Mouse (Mus musculus): ENCODE measurements at regions not wholly inside any gene's neighbourhood (a gene's known extent, or its start where the extent isn't known, plus 50 kb on each side); places are given as distances from the start of the nearest gene placed in this dataset.

- DNase-seq (ENCODE audit: low read depth, low spot score), result no peak
- no peaks in the 10 kb centered on the region for H3K4me1 ChIP-seq (ENCODE audit: control insufficient read depth in 1 of 2, insufficient read depth in 2 of 2, low read length in 2 of 2)
- no peaks in the 10 kb centered on the region for H3K9me3 ChIP-seq (replicated peaks; ENCODE audit: insufficient read depth, low read length)
- no peak overlapping the region for H3K4me3 ChIP-seq (ENCODE audit: control insufficient read depth in 1 of 2, insufficient read depth in 1 of 2, low read depth in 2 of 2, low read length in 2 of 2)
- H3K27ac ChIP-seq (ENCODE audit: control insufficient read depth, low read depth, low read length), result no peak overlapping the region
- H3K36me3 ChIP-seq (ENCODE audit: control insufficient read depth in 1 of 2, insufficient read depth in 2 of 2, low read length in 2 of 2), result no peaks in the 10 kb centered on the region
- H3K79me2 ChIP-seq (ENCODE audit: control insufficient read depth, insufficient read depth, low read length, poor library complexity), result no peaks in the 10 kb centered on the region
- no peak overlapping the region for H3K9ac ChIP-seq (ENCODE audit: control insufficient read depth, low read depth, low read length, poor library complexity, severe bottlenecking)
- H3K27me3 ChIP-seq (ENCODE audit: control insufficient read depth in 1 of 2, insufficient read depth in 2 of 2, low read length in 2 of 2), result no peaks in the 10 kb centered on the region
- TF ChIP-seq UBTF (IDR thresholded peaks at IDR 0.05; ENCODE audit: borderline replicate concordance, insufficient read depth, low read depth, low read length) (no peak), ELF1 (IDR thresholded peaks at IDR 0.05; ENCODE audit: low read depth, low read length) (no peak), MXI1 (IDR thresholded peaks at IDR 0.05; ENCODE audit: low read depth, low read length) (no peak), HCFC1 (IDR thresholded peaks at IDR 0.05; ENCODE audit: low read depth, low read length) (no peak), GABPA (IDR thresholded peaks at IDR 0.05; ENCODE audit: low read depth, low read length) (no peak), SIN3A (IDR thresholded peaks at IDR 0.05; ENCODE audit: low read length) (no peak), MAZ (IDR thresholded peaks at IDR 0.05; ENCODE audit: low read depth, low read length) (no peak), POLR2A (IDR thresholded peaks at IDR 0.05; ENCODE audit: control insufficient read depth in 1 of 2, insufficient read depth in 1 of 2, low read depth in 1 of 2, low read length in 2 of 2, poor library complexity in 1 of 2) (no peak), MYB (IDR thresholded peaks at IDR 0.05; ENCODE audit: low read depth, low read length) (no peak)
These were observed 147.3 kb downstream of the 1700009N14Rik start for GRCm38 (mm10) chr4:39597426-39597825.

- H3K9ac ChIP-seq (ENCODE audit: control insufficient read depth, low read depth, low read length, poor library complexity, severe bottlenecking), result no peak overlapping the region
- no peak for DNase-seq (ENCODE audit: low read depth, low spot score)
- no peak overlapping the region for H3K4me3 ChIP-seq (ENCODE audit: control insufficient read depth in 1 of 2, insufficient read depth in 1 of 2, low read depth in 2 of 2, low read length in 2 of 2)
- no peak overlapping the region for H3K27ac ChIP-seq (ENCODE audit: control insufficient read depth, low read depth, low read length)
- H3K79me2 ChIP-seq (ENCODE audit: control insufficient read depth, insufficient read depth, low read length, poor library complexity), result no peaks in the 10 kb centered on the region
- no peaks in the 10 kb centered on the region for H3K27me3 ChIP-seq (ENCODE audit: control insufficient read depth in 1 of 2, insufficient read depth in 2 of 2, low read length in 2 of 2)
- no peaks in the 10 kb centered on the region for H3K36me3 ChIP-seq (ENCODE audit: control insufficient read depth in 1 of 2, insufficient read depth in 2 of 2, low read length in 2 of 2)
- H3K9me3 ChIP-seq (replicated peaks; ENCODE audit: insufficient read depth, low read length), result no peaks in the 10 kb centered on the region
- TF ChIP-seq ELF1 (IDR thresholded peaks at IDR 0.05; ENCODE audit: low read depth, low read length), result no peak
- TF ChIP-seq EP300 (IDR thresholded peaks at IDR 0.05; ENCODE audit: low read depth in 1 of 2, low read length in 2 of 2), result no peak
- no peak for TF ChIP-seq USF2 (IDR thresholded peaks at IDR 0.05; ENCODE audit: borderline replicate concordance in 1 of 2, insufficient read depth in 1 of 2, low read depth in 1 of 2, low read length in 2 of 2)
- no peak for TF ChIP-seq ZNF384 (IDR thresholded peaks at IDR 0.05; ENCODE audit: low read depth, low read length)
- TF ChIP-seq CTCF (IDR thresholded peaks at IDR 0.05 in 2 of 3, conservative IDR thresholded peaks at IDR 0.05 in 1 of 3; ENCODE audit: control insufficient read depth in 1 of 3, insufficient read depth in 1 of 3, low read depth in 2 of 3, low read length in 3 of 3, poor library complexity in 1 of 3, severe bottlenecking in 1 of 3), result no peak
- H3K4me1 ChIP-seq (ENCODE audit: control insufficient read depth in 1 of 2, insufficient read depth in 2 of 2, low read length in 2 of 2), result no peaks in the 10 kb centered on the region
These were observed 155.0 kb downstream of the 1700009N14Rik start for GRCm38 (mm10) chr4:39605046-39605445.

- no peaks in the 10 kb centered on the region for H3K27me3 ChIP-seq (ENCODE audit: control insufficient read depth in 1 of 2, insufficient read depth in 2 of 2, low read length in 2 of 2)
- DNase-seq (ENCODE audit: low read depth, low spot score), result no peak
- H3K9ac ChIP-seq (ENCODE audit: control insufficient read depth, low read depth, low read length, poor library complexity, severe bottlenecking), result no peak overlapping the region
- H3K27ac ChIP-seq (ENCODE audit: control insufficient read depth, low read depth, low read length), result no peak overlapping the region
- H3K36me3 ChIP-seq (ENCODE audit: control insufficient read depth in 1 of 2, insufficient read depth in 2 of 2, low read length in 2 of 2), result no peaks in the 10 kb centered on the region
- no peaks in the 10 kb centered on the region for H3K79me2 ChIP-seq (ENCODE audit: control insufficient read depth, insufficient read depth, low read length, poor library complexity)
- no peak overlapping the region for H3K4me3 ChIP-seq (ENCODE audit: control insufficient read depth in 1 of 2, insufficient read depth in 1 of 2, low read depth in 2 of 2, low read length in 2 of 2)
- no peaks in the 10 kb centered on the region for H3K9me3 ChIP-seq (replicated peaks; ENCODE audit: insufficient read depth, low read length)
- no peak for TF ChIP-seq SIN3A (IDR thresholded peaks at IDR 0.05; ENCODE audit: low read length)
- TF ChIP-seq ZKSCAN1 (IDR thresholded peaks at IDR 0.05; ENCODE audit: low read depth, low read length), result no peak
- no peak for TF ChIP-seq KAT2A (conservative IDR thresholded peaks at IDR 0.05; ENCODE audit: low read depth, low read length)
- no peaks in the 10 kb centered on the region for H3K4me1 ChIP-seq (ENCODE audit: control insufficient read depth in 1 of 2, insufficient read depth in 2 of 2, low read length in 2 of 2)
These were observed 194.0 kb downstream of the 1700009N14Rik start for GRCm38 (mm10) chr4:39644136-39644535.
